Mouse (Mus musculus): ENCODE data around the gene Gadd45gip1. TPM values are rescaled to one million over a fixed set of nuclear protein-coding genes. Genes with fewer than 3 reads are reported as not detected.
A peak's percentile ranks its signal among the peaks of the same experiment; 100 is the strongest.

Gene Gadd45gip1
- polyA plus RNA-seq, 1 experiment: 19.5 TPM

- no peaks in the 10 kb centered on the region for H3K27me3 ChIP-seq (ENCODE audit: control insufficient read depth, insufficient read depth, low read length, poor library complexity, severe bottlenecking)
- peaks cover 34% of the 10 kb centered on the region for H3K36me3 ChIP-seq (ENCODE audit: control insufficient read depth, insufficient read depth, low read length, poor library complexity, severe bottlenecking)
- H3K4me3 ChIP-seq (ENCODE audit: low read depth, low read length): peak within 1 kb of the TSS; percentile 88
- H3K9ac ChIP-seq (ENCODE audit: low read depth, poor library complexity, severe bottlenecking): peak within 1 kb of the TSS; percentile 95
- H3K4me1 ChIP-seq (ENCODE audit: control insufficient read depth, insufficient read depth, low read length): no peaks in the 10 kb centered on the region
- H3K27ac ChIP-seq (ENCODE audit: insufficient read depth, low read length): peak within 1 kb of the TSS; percentile 94
- TF ChIP-seq POLR2A (IDR thresholded peaks at IDR 0.05; ENCODE audit: insufficient read depth, low read length) (peak; percentile 97), CTCF (IDR thresholded peaks at IDR 0.05; ENCODE audit: low read depth, low read length) (no peak), EP300 (IDR thresholded peaks at IDR 0.05; ENCODE audit: insufficient read depth, low read depth, low read length) (0 out of 2 replicates have a peak, but pooled peaks have one; percentile 67)
- no peaks in the 10 kb centered on the region for H3K9me3 ChIP-seq (replicated peaks; ENCODE audit: control insufficient read depth, insufficient read depth, low read length, poor library complexity, severe bottlenecking)
These were observed 15.6 kb downstream of the Gadd45gip1 start, which contains the start of gene Calr for GRCm38 (mm10) chr8:84846722-84847572. Gene Calr (minus strand): TSS chr8:84846934.

GRCm38 (mm10) chr8:84847684-84848435 lies 16.5 kb downstream of the Gadd45gip1 start:
- Histone ChIP-seq H3K9me3 (replicated peaks; ENCODE audit: control insufficient read depth, insufficient read depth, low read length, poor library complexity, severe bottlenecking) (no peaks in the 10 kb centered on the region), H3K4me3 (ENCODE audit: low read depth, low read length) (peak overlapping the region; percentile 18), H3K36me3 (ENCODE audit: control insufficient read depth, insufficient read depth, low read length, poor library complexity, severe bottlenecking) (peaks cover 26% of the 10 kb centered on the region), H3K27ac (ENCODE audit: insufficient read depth, low read length) (peak overlapping the region; percentile 94), H3K4me1 (ENCODE audit: control insufficient read depth, insufficient read depth, low read length) (no peaks in the 10 kb centered on the region), H3K9ac (ENCODE audit: low read depth, poor library complexity, severe bottlenecking) (peak overlapping the region; percentile 76), H3K27me3 (ENCODE audit: control insufficient read depth, insufficient read depth, low read length, poor library complexity, severe bottlenecking) (no peaks in the 10 kb centered on the region)
- TF ChIP-seq EP300 (IDR thresholded peaks at IDR 0.05; ENCODE audit: insufficient read depth, low read depth, low read length) (0 out of 2 replicates have a peak, but pooled peaks have one; percentile 40), POLR2A (IDR thresholded peaks at IDR 0.05; ENCODE audit: insufficient read depth, low read length) (no peak), CTCF (IDR thresholded peaks at IDR 0.05; ENCODE audit: low read depth, low read length) (no peak)

GRCm38 (mm10) chr8:84856434-84856833 lies 25.1 kb downstream of the Gadd45gip1 start:
- TF ChIP-seq EP300 (IDR thresholded peaks at IDR 0.05; ENCODE audit: insufficient read depth, low read depth, low read length) (no peak), CTCF (IDR thresholded peaks at IDR 0.05; ENCODE audit: low read depth, low read length) (no peak), POLR2A (IDR thresholded peaks at IDR 0.05; ENCODE audit: insufficient read depth, low read length) (no peak)
- H3K4me3 ChIP-seq (ENCODE audit: low read depth, low read length): no peak overlapping the region
- H3K27ac ChIP-seq (ENCODE audit: insufficient read depth, low read length): no peak overlapping the region

GRCm38 (mm10) chr8:84856864-84857441 lies 25.6 kb downstream of the Gadd45gip1 start, which contains the start of gene Farsa:
Gene Farsa (plus strand): TSS chr8:84856989.
- H3K27me3 ChIP-seq (ENCODE audit: control insufficient read depth, insufficient read depth, low read length, poor library complexity, severe bottlenecking): no peaks in the 10 kb centered on the region
- peak within 1 kb of the TSS; percentile 5; the same call in 1 of the 2 replicates for H3K27ac ChIP-seq (ENCODE audit: insufficient read depth, low read length)
- peaks cover 3% of the 10 kb centered on the region for H3K4me1 ChIP-seq (ENCODE audit: control insufficient read depth, insufficient read depth, low read length)
- H3K36me3 ChIP-seq (ENCODE audit: control insufficient read depth, insufficient read depth, low read length, poor library complexity, severe bottlenecking): peaks cover 24% of the 10 kb centered on the region
- TF ChIP-seq POLR2A (IDR thresholded peaks at IDR 0.05; ENCODE audit: insufficient read depth, low read length) (peak; percentile 83), CTCF (IDR thresholded peaks at IDR 0.05; ENCODE audit: low read depth, low read length) (no peak), EP300 (IDR thresholded peaks at IDR 0.05; ENCODE audit: insufficient read depth, low read depth, low read length) (peak; percentile 57; the same call in 1 of the 2 replicates)
- peak within 1 kb of the TSS; percentile 91 for H3K4me3 ChIP-seq (ENCODE audit: low read depth, low read length)
- H3K9me3 ChIP-seq (replicated peaks; ENCODE audit: control insufficient read depth, insufficient read depth, low read length, poor library complexity, severe bottlenecking): no peaks in the 10 kb centered on the region
- H3K9ac ChIP-seq (ENCODE audit: low read depth, poor library complexity, severe bottlenecking): peak within 1 kb of the TSS; percentile 70

More at GRCm38 (mm10) chr8:84856434-84856833, 25.1 kb downstream of the Gadd45gip1 start:
- Histone ChIP-seq H3K27me3 (ENCODE audit: control insufficient read depth, insufficient read depth, low read length, poor library complexity, severe bottlenecking) (no peaks in the 10 kb centered on the region), H3K9ac (ENCODE audit: low read depth, poor library complexity, severe bottlenecking) (no peak overlapping the region), H3K9me3 (replicated peaks; ENCODE audit: control insufficient read depth, insufficient read depth, low read length, poor library complexity, severe bottlenecking) (no peaks in the 10 kb centered on the region), H3K36me3 (ENCODE audit: control insufficient read depth, insufficient read depth, low read length, poor library complexity, severe bottlenecking) (peaks cover 19% of the 10 kb centered on the region), H3K4me1 (ENCODE audit: control insufficient read depth, insufficient read depth, low read length) (peaks cover 3% of the 10 kb centered on the region)

- Histone ChIP-seq H3K9me3 (replicated peaks; ENCODE audit: control insufficient read depth, insufficient read depth, low read length, poor library complexity, severe bottlenecking) (no peaks in the 10 kb centered on the region), H3K36me3 (ENCODE audit: control insufficient read depth, insufficient read depth, low read length, poor library complexity, severe bottlenecking) (peaks cover 34% of the 10 kb centered on the region)
These were observed 40.3 kb downstream of the Gadd45gip1 start, which contains the start of gene Syce2 for GRCm38 (mm10) chr8:84871376-84872308. Gene Syce2 (plus strand): TSS chr8:84872111.

More at GRCm38 (mm10) chr8:84871376-84872308, 40.3 kb downstream of the Gadd45gip1 start, which contains the start of gene Syce2:
- TF ChIP-seq CTCF (IDR thresholded peaks at IDR 0.05; ENCODE audit: low read depth, low read length): no peak
- no peak for TF ChIP-seq POLR2A (IDR thresholded peaks at IDR 0.05; ENCODE audit: insufficient read depth, low read length)
- no peak for TF ChIP-seq EP300 (IDR thresholded peaks at IDR 0.05; ENCODE audit: insufficient read depth, low read depth, low read length)
- Histone ChIP-seq H3K4me3 (ENCODE audit: low read depth, low read length) (peak within 1 kb of the TSS; percentile 68), H3K27me3 (ENCODE audit: control insufficient read depth, insufficient read depth, low read length, poor library complexity, severe bottlenecking) (no peaks in the 10 kb centered on the region), H3K4me1 (ENCODE audit: control insufficient read depth, insufficient read depth, low read length) (peaks cover 3% of the 10 kb centered on the region), H3K9ac (ENCODE audit: low read depth, poor library complexity, severe bottlenecking) (peak within 1 kb of the TSS; percentile 73), H3K27ac (ENCODE audit: insufficient read depth, low read length) (0 out of 2 replicates have a peak within 1 kb of the TSS, but pooled peaks have one; percentile 2)

Measured in ES-Bruce4 (cell line).